Mouse (Mus musculus) thymus, adult 2 months (tissue): ENCODE data around the gene Ly86. TPM values are rescaled to one million over a fixed set of nuclear protein-coding genes. Genes with fewer than 3 reads are reported as not detected.

ENCODE experiments used
- DNase-seq: peaks from one replicate; pipeline ENCODE4 v3.0.0; 2021
- H3K27ac ChIP-seq: fragments of 200-500 bp; 2 replicates; pipeline ENCODE4 v1.5.1; 2012; ENCODE audit warnings: low read length, control low read depth; ENCODE audit not compliant: control insufficient read depth, insufficient read depth
- H3K27me3 ChIP-seq: fragments of 200-500 bp; 2 replicates; pipeline ENCODE4 v1.6.1; 2012; ENCODE audit warnings: mild to moderate bottlenecking, low read length, moderate library complexity, mixed read lengths; ENCODE audit not compliant: control insufficient read depth, insufficient read depth
- H3K36me3 ChIP-seq: fragments of 200-500 bp; 2 replicates; pipeline ENCODE4 v1.6.1; 2012; ENCODE audit warnings: mild to moderate bottlenecking, low read length, moderate library complexity; ENCODE audit not compliant: control insufficient read depth, insufficient read depth
- H3K4me1 ChIP-seq: fragments of 200-500 bp; replicated peaks from 2 replicates; pipeline ENCODE4 v1.6.1; 2012; ENCODE audit warnings: low read length; ENCODE audit not compliant: control insufficient read depth, insufficient read depth
- H3K4me3 ChIP-seq: fragments of 200-500 bp; 2 replicates; pipeline ENCODE4 v1.5.1; 2012; ENCODE audit warnings: mild to moderate bottlenecking, low read length, control low read depth, moderate library complexity; ENCODE audit not compliant: control insufficient read depth, insufficient read depth
- CTCF ChIP-seq: fragments of 200-500 bp; IDR thresholded peaks from 2 replicates; pipeline ENCODE4 v1.5.1; 2012; ENCODE audit warnings: mild to moderate bottlenecking, control low read depth, low read length, moderate library complexity, borderline replicate concordance; ENCODE audit not compliant: control insufficient read depth, poor library complexity, insufficient read depth; ENCODE audit errors: extremely low read depth
- POLR2A ChIP-seq: fragments of 200-500 bp; IDR thresholded peaks from 2 replicates; pipeline ENCODE4 v1.6.1; 2012; ENCODE audit warnings: mild to moderate bottlenecking, low read length, control low read depth, moderate library complexity; ENCODE audit not compliant: control insufficient read depth, poor library complexity, insufficient read depth; ENCODE audit errors: extremely low read depth
- WGBS: fragments of 180-500 bp; shearing (Covaris S2); methylation state at CpG from one replicate; pipeline ENCODE4 v1.1.7; 2018; 5-methylcytosine and 5-hydroxymethylcytosine counted together
- polyA plus RNA-seq: library from polyadenylated mRNA; depleted of rRNA; stranded (reverse); fragments of >200 nt; gene quantifications from 2 replicates; pipeline ENCODE4 v1.2.3, GENCODE M21; 2012

The Ly86 gene
- polyA plus RNA-seq, 1 experiment = 14.2 TPM

DNA sequence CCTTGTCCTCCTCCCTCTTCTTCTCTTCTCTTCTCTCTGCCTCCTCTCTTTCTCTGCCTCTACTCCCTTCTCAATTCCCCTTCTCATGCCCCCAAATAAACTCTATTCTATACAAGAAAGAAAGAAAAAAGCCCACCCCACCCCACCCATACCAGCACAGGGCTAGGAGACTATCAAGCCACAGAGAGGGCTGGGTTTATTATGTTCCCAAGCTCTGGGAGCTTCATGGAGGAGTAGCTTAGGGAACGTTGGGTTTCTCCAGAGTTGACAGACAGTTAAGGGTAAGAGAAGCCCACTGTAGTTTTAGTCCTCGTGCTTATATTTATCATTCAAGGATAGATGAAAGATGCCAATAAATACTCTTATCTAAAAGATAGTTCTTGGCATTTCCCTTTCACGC is 88.7 kb downstream of the Ly86 start:
- WGBS = 21% methylated on average over 3 of the region's 3 CpGs
- H3K27me3 ChIP-seq = no peaks in the 10 kb centered on the region
- H3K36me3 ChIP-seq = no peaks in the 10 kb centered on the region
- peaks cover 8% of the 10 kb centered on the region; the same call in 1 of the 2 replicates for H3K4me1 ChIP-seq
- no peak overlapping the region for H3K27ac ChIP-seq
- H3K4me3 ChIP-seq = no peak overlapping the region
- TF ChIP-seq CTCF = no peak
- no peak for TF ChIP-seq POLR2A
- no peak for DNase-seq

DNA sequence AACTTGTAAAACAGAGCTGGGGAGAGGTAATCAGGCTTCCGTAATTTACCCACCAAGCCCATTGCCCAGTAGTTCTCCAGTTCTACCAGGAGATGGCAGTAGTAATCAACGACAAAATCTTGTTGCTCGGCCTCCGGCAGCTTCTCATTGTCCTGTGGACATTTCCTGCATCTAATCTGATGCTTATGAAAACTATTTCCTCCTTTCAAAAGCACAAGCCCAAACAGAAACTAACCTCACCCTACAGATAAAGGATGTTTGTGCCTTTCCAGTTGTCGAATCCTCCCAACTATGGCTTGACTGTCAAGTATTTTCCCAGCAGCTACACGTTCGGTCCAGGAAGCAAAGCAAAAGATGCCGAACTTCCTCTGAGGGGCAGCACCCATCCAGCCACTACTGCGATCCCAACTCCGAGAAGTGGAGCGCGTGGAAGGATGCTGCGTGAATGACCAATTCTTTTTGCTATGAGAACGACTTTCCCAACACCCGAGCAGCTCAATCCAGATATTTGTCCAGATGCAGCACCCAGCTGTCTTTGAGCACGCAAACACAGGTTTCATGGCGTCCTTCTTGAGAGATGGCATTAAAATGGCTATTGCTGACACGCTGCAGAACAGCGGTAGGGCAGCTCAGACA is 89.2 kb downstream of the Ly86 start:
- TF ChIP-seq CTCF (no peak), POLR2A (no peak)
- Histone ChIP-seq H3K27ac (no peak overlapping the region), H3K4me3 (peak overlapping the region; percentile 75), H3K27me3 (no peaks in the 10 kb centered on the region), H3K36me3 (no peaks in the 10 kb centered on the region), H3K4me1 (peaks cover 8% of the 10 kb centered on the region; the same call in 1 of the 2 replicates)
- peak; percentile 77 for DNase-seq
- 5% methylated on average over 19 of the region's 19 CpGs for WGBS

DNA sequence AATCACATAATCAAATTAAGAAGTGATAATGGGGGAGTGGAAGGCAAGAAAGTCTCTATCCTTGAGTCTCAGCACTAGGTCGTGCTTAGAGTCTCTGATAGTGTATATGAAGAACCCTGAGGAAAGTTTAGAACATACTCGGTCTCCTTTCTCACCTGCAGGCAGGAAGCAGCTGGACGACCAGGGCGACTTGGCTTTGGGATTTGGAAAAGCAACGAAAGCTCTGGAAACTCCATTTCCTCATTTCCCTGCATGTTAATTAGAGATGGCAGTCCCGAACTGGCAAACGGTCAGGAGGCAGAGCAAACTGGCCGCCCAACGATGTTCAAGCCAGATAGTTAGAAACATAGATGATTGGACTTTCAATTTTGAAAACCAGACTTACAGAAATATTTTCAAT is 89.8 kb downstream of the Ly86 start:
- DNase-seq = no peak
- H3K36me3 ChIP-seq = no peaks in the 10 kb centered on the region
- H3K4me1 ChIP-seq = peaks cover 12% of the 10 kb centered on the region; the same call in 1 of the 2 replicates
- no peak for TF ChIP-seq POLR2A
- TF ChIP-seq CTCF = no peak
- H3K4me3 ChIP-seq = no peak overlapping the region; the same call in 1 of the 2 replicates
- 74% methylated on average over 9 of the region's 9 CpGs for WGBS
- H3K27ac ChIP-seq = no peak overlapping the region
- H3K27me3 ChIP-seq = no peaks in the 10 kb centered on the region

DNA sequence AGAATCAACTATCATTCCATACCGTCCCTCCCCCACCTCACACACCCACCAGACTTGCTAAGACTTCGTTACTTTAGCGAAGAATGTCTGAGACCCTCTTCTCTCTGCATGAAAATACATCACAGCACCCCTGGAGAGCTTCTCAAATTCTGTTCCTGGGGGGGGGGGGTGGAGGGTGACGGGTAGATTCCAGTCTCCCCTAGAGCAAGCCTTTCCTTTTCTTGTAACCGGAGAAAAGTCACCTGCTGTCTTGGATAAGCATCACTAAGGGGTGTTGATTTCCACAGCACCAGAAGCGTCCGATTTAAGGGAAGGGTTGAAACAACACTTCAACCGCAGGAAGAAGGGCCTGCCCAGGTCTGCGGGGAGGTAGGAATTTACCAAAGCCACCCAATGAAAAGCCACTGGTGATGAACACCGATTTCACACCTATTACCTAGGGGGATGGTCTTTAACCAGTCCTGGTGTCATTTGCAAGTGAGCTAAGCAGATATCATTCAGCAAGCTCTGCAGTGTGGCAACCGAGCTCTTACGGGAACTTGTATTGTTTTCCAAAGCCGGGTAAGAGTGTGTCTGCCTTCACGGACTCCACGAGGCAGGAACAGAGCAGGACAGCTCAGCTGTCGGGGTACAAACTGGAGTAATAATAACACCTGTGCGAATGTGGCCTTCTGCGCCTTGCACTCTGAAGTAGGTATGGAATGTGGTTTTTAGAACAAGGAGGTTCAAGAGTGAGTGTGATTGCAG is 91.4 kb downstream of the Ly86 start:
- H3K27ac ChIP-seq = no peak overlapping the region
- no peaks in the 10 kb centered on the region for H3K27me3 ChIP-seq
- H3K36me3 ChIP-seq = no peaks in the 10 kb centered on the region
- no peak for DNase-seq
- TF ChIP-seq POLR2A = no peak
- TF ChIP-seq CTCF = no peak
- H3K4me1 ChIP-seq = peaks cover 28% of the 10 kb centered on the region
- WGBS = 89% methylated on average over 18 of the region's 18 CpGs
- no peak overlapping the region for H3K4me3 ChIP-seq

DNA sequence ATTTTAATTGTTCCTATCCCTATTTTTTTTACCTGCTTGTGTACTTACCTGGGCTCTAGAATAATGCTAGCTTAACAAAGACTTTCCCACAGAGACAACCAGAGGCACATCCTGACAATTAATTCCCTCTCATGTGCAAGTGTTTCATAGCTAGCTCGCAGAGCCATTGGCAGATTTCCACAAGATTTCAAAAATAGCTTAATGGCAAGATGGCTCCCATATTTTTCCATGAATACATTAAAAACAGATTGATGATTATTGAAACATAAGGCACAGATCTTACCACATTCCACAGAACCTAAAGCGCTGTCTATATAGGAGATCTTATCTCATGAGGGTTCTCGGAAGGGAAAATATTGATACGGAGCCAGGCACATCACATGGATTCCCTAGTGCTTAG is 93.8 kb downstream of the Ly86 start:
- Histone ChIP-seq H3K27ac (no peak overlapping the region), H3K36me3 (no peaks in the 10 kb centered on the region), H3K27me3 (no peaks in the 10 kb centered on the region), H3K4me3 (no peak overlapping the region), H3K4me1 (peaks cover 27% of the 10 kb centered on the region)
- 96% methylated on average over 4 of the region's 4 CpGs for WGBS
- no peak for DNase-seq
- TF ChIP-seq POLR2A (no peak), CTCF (no peak)

DNA sequence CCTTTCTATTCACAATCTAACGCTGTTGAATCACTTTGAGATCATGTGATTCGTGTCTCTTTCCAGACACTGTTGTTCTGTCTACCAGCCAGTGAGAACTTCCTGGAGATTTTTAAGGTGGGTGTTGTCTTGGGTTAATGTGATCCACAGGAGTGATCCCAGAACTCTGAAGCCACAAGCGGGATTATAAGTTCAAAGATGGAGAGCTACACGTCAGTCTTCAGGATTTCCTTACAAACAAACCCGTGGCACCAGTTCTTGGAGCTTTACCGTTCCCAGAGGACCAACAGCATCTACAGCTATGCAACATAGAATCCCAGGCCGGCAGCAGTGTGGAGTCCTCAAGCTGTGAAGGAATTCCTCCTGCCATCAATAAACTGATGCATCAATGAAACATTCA is 94.5 kb downstream of the Ly86 start:
- no peaks in the 10 kb centered on the region for H3K36me3 ChIP-seq
- no peak overlapping the region for H3K4me3 ChIP-seq
- peaks cover 25% of the 10 kb centered on the region for H3K4me1 ChIP-seq
- no peaks in the 10 kb centered on the region for H3K27me3 ChIP-seq
- no peak for TF ChIP-seq POLR2A
- no peak for TF ChIP-seq CTCF
- no peak overlapping the region for H3K27ac ChIP-seq
- 93% methylated on average over 7 of the region's 7 CpGs for WGBS
- DNase-seq = no peak

DNA sequence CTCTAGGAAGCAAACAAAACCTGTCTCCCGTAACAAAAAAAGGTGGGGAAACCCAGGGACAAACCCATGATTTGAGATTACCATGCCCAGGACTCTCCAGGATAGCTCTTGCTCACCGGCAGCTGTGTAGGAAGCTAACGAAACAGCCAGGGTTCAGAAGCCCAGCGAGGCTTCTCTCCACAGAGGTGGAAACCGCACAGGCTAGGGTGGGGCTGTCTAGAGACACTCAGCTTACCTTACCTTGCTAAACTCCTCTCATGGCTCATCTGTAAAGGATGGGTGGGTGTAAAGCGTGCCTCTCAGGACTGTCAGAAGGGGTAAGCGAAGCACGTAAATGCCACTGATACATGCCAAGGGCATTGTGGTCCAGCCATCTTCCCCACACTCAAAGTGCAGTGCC is 94.9 kb downstream of the Ly86 start:
- no peak overlapping the region for H3K4me3 ChIP-seq
- no peaks in the 10 kb centered on the region for H3K27me3 ChIP-seq
- H3K27ac ChIP-seq = no peak overlapping the region
- peak; percentile 30 for DNase-seq
- TF ChIP-seq CTCF = no peak
- no peak for TF ChIP-seq POLR2A
- H3K4me1 ChIP-seq = peaks cover 20% of the 10 kb centered on the region
- WGBS = 31% methylated on average over 8 of the region's 8 CpGs
- no peaks in the 10 kb centered on the region for H3K36me3 ChIP-seq
